ENCODE assay signal across 9 mouse cellular contexts in genomic region chr8:13668367-13668766, GRCm38 (mm10). TPM values are rescaled to one million over a fixed set of nuclear protein-coding genes. Genes with fewer than 3 reads are reported as not detected.
A peak's percentile ranks its signal among the peaks of the same experiment; 100 is the strongest.
DNase-seq lines count a peak whose midpoint lies in the region; ATAC-seq and TF ChIP-seq lines count a peak whose summit lies in the region.
"Had no signal": no experiment of that assay in that cellular context is flagged by ENCODE, and none has a peak within 500 bp of the region (broad histone marks: within the 10 kb centered on the region; RNA-seq: fewer than 3 reads in every experiment).

No protein-coding gene starts in this region.

- no peak for TF ChIP-seq CTCF in lung, postnatal 0 days (IDR thresholded peaks at IDR 0.05)

- H3K9ac ChIP-seq in intestine, embryonic 16.5 days (ENCODE audit: low read depth, low read length) = no peak overlapping the region
- no peak overlapping the region for H3K9ac ChIP-seq in lung, postnatal 0 days (replicated peaks; ENCODE audit: low read depth)
- H3K9ac ChIP-seq: liver, embryonic 14.5 days had no signal

- no peaks in the 10 kb centered on the region for H3K9me3 ChIP-seq in intestine, embryonic 16.5 days (ENCODE audit: control insufficient read depth, low read length)
- no peaks in the 10 kb centered on the region for H3K9me3 ChIP-seq in lung, postnatal 0 days (ENCODE audit: low read length)

- no peaks in the 10 kb centered on the region for H3K27me3 ChIP-seq in intestine, embryonic 16.5 days (replicated peaks; ENCODE audit: control insufficient read depth, insufficient read depth, low read length)
- H3K27me3 ChIP-seq in lung, postnatal 0 days (replicated peaks; ENCODE audit: insufficient read depth, low read length) = no peaks in the 10 kb centered on the region

- WGBS in intestine, embryonic 16.5 days = 40% methylated on average over 10 of the region's 10 CpGs
- WGBS in lung, postnatal 0 days = 18% methylated on average over 10 of the region's 10 CpGs

- H3K36me3 ChIP-seq in intestine, embryonic 16.5 days (ENCODE audit: control insufficient read depth, insufficient read depth, low read length) = no peaks in the 10 kb centered on the region
- no peaks in the 10 kb centered on the region for H3K36me3 ChIP-seq in lung, postnatal 0 days (ENCODE audit: insufficient read depth, low read length)

- peak; percentile 44 for DNase-seq in adipocyte (ENCODE audit: low spot score)
- peak; percentile 82 for DNase-seq in gastrocnemius, postnatal 14 days
- peak; percentile 94 for DNase-seq in lung, postnatal 0 days (ENCODE audit: low spot score)
- DNase-seq in frontal cortex, postnatal 10 days (ENCODE audit: low spot score in 2 of 2) = no peak
- DNase-seq in spleen, adult 12 weeks (ENCODE audit: low spot score) = no peak
- no peak for DNase-seq in layer of hippocampus, postnatal 10 days (ENCODE audit: low spot score in 2 of 2)
- no peak for DNase-seq in right cerebral cortex, postnatal 36 days (ENCODE audit: low spot score in 2 of 2)

- H3K27ac ChIP-seq in intestine, embryonic 16.5 days (ENCODE audit: low read length) = peak overlapping the region; percentile 94
- H3K27ac ChIP-seq in lung, postnatal 0 days (ENCODE audit: low read length) = peak overlapping the region; percentile 86
- H3K27ac ChIP-seq: liver, embryonic 14.5 days had no signal

- no peak overlapping the region for H3K4me2 ChIP-seq in intestine, embryonic 16.5 days (ENCODE audit: low read depth, low read length)
- H3K4me2 ChIP-seq in lung, postnatal 0 days (replicated peaks; ENCODE audit: low read depth, low read length) = no peak overlapping the region

- TF ChIP-seq EP300 in lung, postnatal 0 days (IDR thresholded peaks at IDR 0.05) = peak; percentile 80

- intact Hi-C loops in gastrocnemius, postnatal 14 days (cut with DNase I; ENCODE audit: low total_unique reads) = no loop called here

- H3K4me1 ChIP-seq in intestine, embryonic 16.5 days (ENCODE audit: control insufficient read depth, insufficient read depth, low read length) = peaks cover 20% of the 10 kb centered on the region
- H3K4me1 ChIP-seq in lung, postnatal 0 days (ENCODE audit: insufficient read depth, low read depth, low read length) = peaks cover 5% of the 10 kb centered on the region; the same call in 1 of the 2 replicates

- H3K4me3 ChIP-seq in intestine, embryonic 16.5 days (ENCODE audit: low read length) = no peak overlapping the region
- H3K4me3 ChIP-seq in lung, postnatal 0 days (ENCODE audit: low read depth, low read length) = no peak overlapping the region

- ATAC-seq in intestine, embryonic 16.5 days = peak; percentile 88
- ATAC-seq in lung, postnatal 0 days = peak; percentile 85

RNA-seq across cellular contexts. Expression of gene Rasa3, which starts 9.0 kb away (rescaled TPM):
- 10 to 100 TPM; 18.5 to 18.8 TPM for total RNA-seq in gastrocnemius, postnatal 14 days (2021)
- 20.7 and 21.3 TPM in 2 replicates for polyA plus RNA-seq in intestine, embryonic 16.5 days (2015; fragmentation: Nextera tagmentation; extraction: Ambion mirVana)
- 28.5 and 28.6 TPM in 2 replicates for polyA plus RNA-seq in lung, postnatal 0 days (2015; fragmentation: Nextera tagmentation; extraction: Ambion mirVana)
- 10 to 100 TPM; 62.6 to 73.0 TPM for total RNA-seq in layer of hippocampus, postnatal 10 days (2021)

RNA-seq across cellular contexts. Expression of gene Cfap97d2, which starts 37.3 kb away (rescaled TPM):
- total RNA-seq in gastrocnemius, postnatal 14 days (2021) = not detected
- 0.18 TPM in 1 of 2 replicates, not detected in the other for polyA plus RNA-seq in intestine, embryonic 16.5 days (2015; fragmentation: Nextera tagmentation; extraction: Ambion mirVana)
- 0.81 and 1.1 TPM in 2 replicates for polyA plus RNA-seq in lung, postnatal 0 days (2015; fragmentation: Nextera tagmentation; extraction: Ambion mirVana)
- total RNA-seq in layer of hippocampus, postnatal 10 days (2021) = 1 to 10 TPM; 1.8 to 2.3 TPM

Comparison
In these comparisons a context has a peak if more than half of its experiments do, and no peak if none do; other contexts are left out.
1. DNase-seq: peak in adipocyte (single experiment), gastrocnemius, postnatal 14 days (single experiment) and lung, postnatal 0 days (single experiment); none in frontal cortex, postnatal 10 days (0 of 2), spleen, adult 12 weeks (single experiment), layer of hippocampus, postnatal 10 days (0 of 2) and right cerebral cortex, postnatal 36 days (0 of 2).